Mouse (Mus musculus) heart, adult 2 months (tissue): ENCODE data around the gene Il6ra. TPM values are rescaled to one million over a fixed set of nuclear protein-coding genes. Genes with fewer than 3 reads are reported as not detected.

ENCODE experiments used
- DNase-seq, 2 experiments: peaks; one replicate each; pipeline ENCODE4 v3.0.0; 2021
- H3K27ac ChIP-seq: fragments of 200-600 bp; 2 replicates; pipeline ENCODE4 v1.8.1; 2022
- H3K27me3 ChIP-seq: fragments of 200-500 bp; 2 replicates; pipeline ENCODE4 v1.6.1; 2012; ENCODE audit warnings: mild to moderate bottlenecking, low read length, inconsistent platforms, mixed read lengths; ENCODE audit not compliant: control insufficient read depth, insufficient read depth
- H3K36me3 ChIP-seq: fragments of 200-500 bp; 2 replicates; pipeline ENCODE4 v1.6.1; 2012; ENCODE audit warnings: low read length, inconsistent platforms; ENCODE audit not compliant: control insufficient read depth, insufficient read depth
- H3K4me1 ChIP-seq: fragments of 200-500 bp; 2 replicates; pipeline ENCODE4 v1.6.1; 2011; ENCODE audit warnings: low read length; ENCODE audit not compliant: control insufficient read depth, insufficient read depth
- H3K4me3 ChIP-seq: fragments of 200-600 bp; 2 replicates; pipeline ENCODE4 v1.8.1; 2022
- H3K79me2 ChIP-seq: fragments of 200-500 bp; replicated peaks from 2 replicates; pipeline ENCODE4 v1.6.1; 2012; ENCODE audit warnings: mild to moderate bottlenecking, inconsistent platforms, low read length, moderate library complexity, mixed read lengths; ENCODE audit not compliant: control insufficient read depth, insufficient read depth
- H3K9ac ChIP-seq: fragments of 200-500 bp; 2 replicates; pipeline ENCODE4 v1.6.1; 2012; ENCODE audit warnings: low read depth, mild to moderate bottlenecking, control low read depth, inconsistent platforms, low read length, mixed read lengths
- CTCF ChIP-seq: fragments of 200-600 bp; IDR thresholded peaks from 2 replicates; pipeline ENCODE4 v1.8.1; 2022; ENCODE audit warnings: antibody characterized with exemption, mild to moderate bottlenecking, moderate library complexity
- EP300 ChIP-seq: fragments of 200-500 bp; IDR thresholded peaks from 2 replicates; pipeline ENCODE4 v1.6.1; 2011; ENCODE audit warnings: low read depth, low read length, control low read depth; ENCODE audit not compliant: insufficient read depth
- POLR2A ChIP-seq: fragments of 200-500 bp; IDR thresholded peaks from 2 replicates; pipeline ENCODE4 v1.6.1; 2011; ENCODE audit warnings: mild to moderate bottlenecking, low read depth, low read length, control low read depth; ENCODE audit not compliant: insufficient read depth
- WGBS: fragments of 180-500 bp; shearing (Covaris S2); methylation state at CpG from one replicate; pipeline ENCODE4 v1.1.7; 2018; 5-methylcytosine and 5-hydroxymethylcytosine counted together
- intact Hi-C: fragments of 180-260 bp; cut with DNase I; formaldehyde crosslinking; loops from one replicate; pipeline ENCODE4 v1.15.1; 2025
- polyA plus RNA-seq: library from polyadenylated mRNA; depleted of rRNA; stranded (reverse); fragments of >200 nt; gene quantifications from 2 replicates; pipeline ENCODE4 v1.2.3, GENCODE M21; 2012
- total RNA-seq, 2 experiments: library from RNA; stranded (reverse); gene quantifications; 2 replicates each; pipeline ENCODE4 v1.2.3; 2021

Gene Il6ra
- total and polyA plus RNA-seq, 3 experiments, result 2.8 to 4.8 (median 4.3) TPM

- H3K27me3 ChIP-seq, result no peaks in the 10 kb centered on the region
- whole genome bisulfite sequencing, result 71% methylated on average over 8 of the region's 8 CpGs
- H3K9ac ChIP-seq, result no peak overlapping the region
- H3K36me3 ChIP-seq, result no peaks in the 10 kb centered on the region
- DNase-seq, result peak in 1 of 2 experiments; percentile 14
- TF ChIP-seq CTCF (no peak), POLR2A (no peak), EP300 (no peak)
- intact Hi-C loops, result no loop called here
- H3K27ac ChIP-seq, result no peak overlapping the region
- no peak overlapping the region for H3K4me3 ChIP-seq
- H3K79me2 ChIP-seq, result no peaks in the 10 kb centered on the region
- H3K4me1 ChIP-seq, result no peaks in the 10 kb centered on the region
These were observed 35.9 kb downstream of the Il6ra start for GRCm38 (mm10) chr3:89877129-89877528.

GRCm38 (mm10) chr3:89876469-89876868 is 36.5 kb downstream of the Il6ra start:
- intact Hi-C loops, result no loop called here
- H3K79me2 ChIP-seq, result no peaks in the 10 kb centered on the region
- H3K27me3 ChIP-seq, result no peaks in the 10 kb centered on the region
- no peak for TF ChIP-seq CTCF
- TF ChIP-seq POLR2A, result no peak
- TF ChIP-seq EP300, result no peak
- H3K4me1 ChIP-seq, result no peaks in the 10 kb centered on the region
- no peak overlapping the region for H3K4me3 ChIP-seq
- no peak overlapping the region for H3K27ac ChIP-seq
- H3K9ac ChIP-seq, result no peak overlapping the region
- no peaks in the 10 kb centered on the region for H3K36me3 ChIP-seq
- peak in 1 of 2 experiments; percentile 17 for DNase-seq
- WGBS, result 56% methylated on average over 4 of the region's 4 CpGs

GRCm38 (mm10) chr3:89875781-89876180 is 37.2 kb downstream of the Il6ra start:
- no peaks in the 10 kb centered on the region for H3K27me3 ChIP-seq
- no peak for TF ChIP-seq EP300
- no peak for TF ChIP-seq POLR2A
- no peak for TF ChIP-seq CTCF
- intact Hi-C loops, result no loop called here
- DNase-seq, result peak in 1 of 2 experiments; percentile 15
- H3K79me2 ChIP-seq, result no peaks in the 10 kb centered on the region
- no peaks in the 10 kb centered on the region for H3K36me3 ChIP-seq
- no peak overlapping the region for H3K27ac ChIP-seq
- H3K4me3 ChIP-seq, result no peak overlapping the region
- H3K4me1 ChIP-seq, result no peaks in the 10 kb centered on the region
- 89% methylated on average over 8 of the region's 8 CpGs for WGBS
- H3K9ac ChIP-seq, result no peak overlapping the region

- Histone ChIP-seq H3K27me3 (no peaks in the 10 kb centered on the region), H3K4me3 (no peak overlapping the region), H3K27ac (no peak overlapping the region), H3K79me2 (no peaks in the 10 kb centered on the region), H3K36me3 (no peaks in the 10 kb centered on the region), H3K4me1 (peaks cover 3% of the 10 kb centered on the region), H3K9ac (no peak overlapping the region)
- TF ChIP-seq EP300, result no peak
- TF ChIP-seq POLR2A, result no peak
- no peak for TF ChIP-seq CTCF
- 63% methylated on average over 9 of the region's 9 CpGs for WGBS
- DNase-seq, result no peak
- intact Hi-C loops, result no loop called here
These were observed 38.0 kb downstream of the Il6ra start for GRCm38 (mm10) chr3:89875021-89875420.

- 88% methylated on average over 5 of the region's 5 CpGs for WGBS
- TF ChIP-seq EP300 (no peak), CTCF (no peak), POLR2A (no peak)
- H3K27me3 ChIP-seq, result no peaks in the 10 kb centered on the region
- intact Hi-C loops, result loop anchor here (5.0 kb wide), 1 partner anchor 38 kb away; the partner anchor contains the start of gene Il6ra
- H3K79me2 ChIP-seq, result no peaks in the 10 kb centered on the region
- H3K36me3 ChIP-seq, result no peaks in the 10 kb centered on the region
- peaks cover 5% of the 10 kb centered on the region for H3K4me1 ChIP-seq
- H3K9ac ChIP-seq, result no peak overlapping the region
- DNase-seq, result no peak
- H3K27ac ChIP-seq, result no peak overlapping the region
- no peak overlapping the region for H3K4me3 ChIP-seq
These were observed 38.9 kb downstream of the Il6ra start for GRCm38 (mm10) chr3:89874076-89874475.

GRCm38 (mm10) chr3:89872684-89873083 is 40.3 kb downstream of the Il6ra start:
- Histone ChIP-seq H3K36me3 (no peaks in the 10 kb centered on the region; the same call in 1 of the 2 replicates), H3K27ac (no peak overlapping the region), H3K4me1 (peaks cover 11% of the 10 kb centered on the region), H3K79me2 (no peaks in the 10 kb centered on the region), H3K4me3 (no peak overlapping the region), H3K9ac (no peak overlapping the region), H3K27me3 (no peaks in the 10 kb centered on the region)
- WGBS, result 46% methylated on average over 6 of the region's 6 CpGs
- intact Hi-C loops, result loop anchor here (5.0 kb wide), 1 partner anchor 40 kb away; the partner anchor contains the start of gene Il6ra
- TF ChIP-seq EP300 (no peak), CTCF (no peak), POLR2A (no peak)
- DNase-seq, result no peak
